ENCODE assay signal across 11 mouse cellular contexts in the genomic region with DNA sequence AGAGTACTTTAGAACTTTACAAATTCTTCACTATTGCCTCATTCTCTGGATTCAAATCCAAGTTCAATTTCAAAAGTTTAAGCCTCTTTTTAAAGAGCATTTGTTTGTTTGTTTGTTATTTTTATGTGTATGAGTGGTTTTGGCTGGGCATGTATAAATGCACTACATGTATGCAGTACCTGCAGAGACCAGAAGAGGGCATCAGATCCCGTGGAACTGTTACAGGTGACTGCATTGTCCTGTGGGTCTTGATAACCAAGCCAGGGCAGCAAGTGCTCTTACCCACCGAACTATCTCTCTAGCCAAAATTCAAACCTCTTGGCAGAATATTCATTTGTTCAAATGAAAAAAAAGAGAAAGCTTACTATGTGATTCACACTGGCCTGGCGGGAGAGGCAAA. TPM values are rescaled to one million over a fixed set of nuclear protein-coding genes. Genes with fewer than 3 reads are reported as not detected.
DNase-seq lines count a peak whose midpoint lies in the region; ATAC-seq and TF ChIP-seq lines count a peak whose summit lies in the region.
"Had no signal": no experiment of that assay in that cellular context is flagged by ENCODE, and none has a peak within 500 bp of the region (broad histone marks: within the 10 kb centered on the region; RNA-seq: fewer than 3 reads in every experiment).

No protein-coding gene starts in this region.

- WGBS in hindbrain, embryonic 14.5 days, result 59% methylated on average over 3 of the region's 3 CpGs
- 56% methylated on average over 3 of the region's 3 CpGs for WGBS in hindbrain, embryonic 12.5 days
- WGBS in hindbrain, postnatal 0 days, result 59% methylated on average over 3 of the region's 3 CpGs
- 55% methylated on average over 3 of the region's 3 CpGs for WGBS in midbrain, embryonic 13.5 days

- peak; percentile 36 for DNase-seq in hindbrain, embryonic 14.5 days (ENCODE audit: low spot score)
- peak; percentile 22 for DNase-seq in 3T3-L1 (ENCODE audit: low read depth, low spot score)
- DNase-seq in ES-E14 (ENCODE audit: low read depth, low spot score), result no peak
- peak; percentile 48 for DNase-seq in hindbrain, postnatal 0 days (ENCODE audit: low spot score)
- DNase-seq in adrenal gland, adult 2 months, result no peak
- DNase-seq in cerebellum, adult 9-10 months, result no peak

- ATAC-seq in hindbrain, embryonic 14.5 days (ENCODE audit: low FRiP score), result no peak
- ATAC-seq in hindbrain, embryonic 12.5 days (ENCODE audit: low FRiP score), result no peak
- no peak for ATAC-seq in hindbrain, postnatal 0 days
- ATAC-seq in midbrain, embryonic 13.5 days, result no peak

- H3K27ac ChIP-seq in hindbrain, embryonic 14.5 days, result no peak overlapping the region
- no peak overlapping the region for H3K27ac ChIP-seq in hindbrain, embryonic 12.5 days
- no peak overlapping the region for H3K27ac ChIP-seq in ES-E14 (ENCODE audit: insufficient read depth, low read depth, low read length, poor library complexity, severe bottlenecking)
- H3K27ac ChIP-seq in hindbrain, postnatal 0 days, result no peak overlapping the region
- H3K27ac ChIP-seq in midbrain, embryonic 13.5 days, result no peak overlapping the region
- H3K27ac ChIP-seq: heart, embryonic 10.5 days; limb, embryonic 12.5 days; neural tube, embryonic 15.5 days had no signal

- H3K9me3 ChIP-seq in hindbrain, embryonic 14.5 days (ENCODE audit: control insufficient read depth, low read length), result no peaks in the 10 kb centered on the region
- H3K9me3 ChIP-seq in hindbrain, embryonic 12.5 days (replicated peaks), result no peaks in the 10 kb centered on the region
- no peaks in the 10 kb centered on the region for H3K9me3 ChIP-seq in ES-E14 (ENCODE audit: control insufficient read depth, insufficient read depth, low read depth, low read length)
- no peaks in the 10 kb centered on the region for H3K9me3 ChIP-seq in hindbrain, postnatal 0 days (ENCODE audit: low read length)
- H3K9me3 ChIP-seq in midbrain, embryonic 13.5 days, result no peaks in the 10 kb centered on the region
- H3K9me3 ChIP-seq: heart, embryonic 10.5 days; limb, embryonic 12.5 days; neural tube, embryonic 15.5 days had no signal

- in situ Hi-C loops in ES-E14 (cut with MboI; ENCODE audit: low sequenced_read_pairs in 2 of 2, unreplicated experiment in 2 of 2), result loop anchor here in 1 of 2 experiments (25.0 kb wide), 1 partner anchor 418 kb away; the partner anchor contains the start of gene Pspc1

- no peak overlapping the region for H3K4me2 ChIP-seq in hindbrain, embryonic 14.5 days (replicated peaks)
- H3K4me2 ChIP-seq in hindbrain, embryonic 12.5 days (replicated peaks), result no peak overlapping the region
- H3K4me2 ChIP-seq in hindbrain, postnatal 0 days (ENCODE audit: low read depth, low read length), result no peak overlapping the region
- no peak overlapping the region for H3K4me2 ChIP-seq in midbrain, embryonic 13.5 days (replicated peaks)
- H3K4me2 ChIP-seq: limb, embryonic 12.5 days; neural tube, embryonic 15.5 days had no signal

- H3K27me3 ChIP-seq in hindbrain, embryonic 14.5 days (ENCODE audit: control insufficient read depth, insufficient read depth, low read length), result peaks cover 43% of the 10 kb centered on the region
- H3K27me3 ChIP-seq in hindbrain, embryonic 12.5 days, result peaks cover 47% of the 10 kb centered on the region
- 0 out of 2 replicates have a peak, but pooled peaks cover 2% of the 10 kb centered on the region for H3K27me3 ChIP-seq in hindbrain, postnatal 0 days (ENCODE audit: insufficient read depth, low read length)
- peaks cover 43% of the 10 kb centered on the region for H3K27me3 ChIP-seq in midbrain, embryonic 13.5 days

- no peaks in the 10 kb centered on the region for H3K4me1 ChIP-seq in hindbrain, embryonic 14.5 days (replicated peaks; ENCODE audit: control insufficient read depth, insufficient read depth, low read length)
- H3K4me1 ChIP-seq in hindbrain, embryonic 12.5 days, result peaks cover 6% of the 10 kb centered on the region
- no peaks in the 10 kb centered on the region for H3K4me1 ChIP-seq in ES-E14 (ENCODE audit: control insufficient read depth in 2 of 2, insufficient read depth in 2 of 2, low read length in 2 of 2, poor library complexity in 1 of 2)
- no peaks in the 10 kb centered on the region for H3K4me1 ChIP-seq in hindbrain, postnatal 0 days (ENCODE audit: insufficient read depth, low read length)
- H3K4me1 ChIP-seq in midbrain, embryonic 13.5 days (replicated peaks), result peaks cover 6% of the 10 kb centered on the region

- no peaks in the 10 kb centered on the region for H3K36me3 ChIP-seq in hindbrain, embryonic 14.5 days (replicated peaks; ENCODE audit: control insufficient read depth, insufficient read depth)
- H3K36me3 ChIP-seq in hindbrain, embryonic 12.5 days, result no peaks in the 10 kb centered on the region
- H3K36me3 ChIP-seq in ES-E14 (ENCODE audit: control insufficient read depth, insufficient read depth, low read length, poor library complexity, severe bottlenecking), result no peaks in the 10 kb centered on the region
- no peaks in the 10 kb centered on the region for H3K36me3 ChIP-seq in hindbrain, postnatal 0 days (ENCODE audit: insufficient read depth, low read length)
- no peaks in the 10 kb centered on the region for H3K36me3 ChIP-seq in midbrain, embryonic 13.5 days
- H3K36me3 ChIP-seq: heart, embryonic 10.5 days; limb, embryonic 12.5 days; neural tube, embryonic 15.5 days had no signal

- H3K9ac ChIP-seq in hindbrain, embryonic 14.5 days, result no peak overlapping the region
- no peak overlapping the region for H3K9ac ChIP-seq in hindbrain, embryonic 12.5 days
- H3K9ac ChIP-seq in ES-E14 (ENCODE audit: insufficient read depth, low read depth, low read length, poor library complexity, severe bottlenecking), result no peak overlapping the region
- H3K9ac ChIP-seq in hindbrain, postnatal 0 days (replicated peaks; ENCODE audit: low read length), result no peak overlapping the region
- no peak overlapping the region for H3K9ac ChIP-seq in midbrain, embryonic 13.5 days (replicated peaks)
- H3K9ac ChIP-seq: limb, embryonic 12.5 days; neural tube, embryonic 15.5 days had no signal

- no peak overlapping the region for H3K4me3 ChIP-seq in hindbrain, embryonic 14.5 days (replicated peaks; ENCODE audit: low read length)
- H3K4me3 ChIP-seq in hindbrain, embryonic 12.5 days, result no peak overlapping the region
- no peak overlapping the region for H3K4me3 ChIP-seq in ES-E14 (ENCODE audit: insufficient read depth in 1 of 2, low read depth in 1 of 2, low read length in 2 of 2, poor library complexity in 1 of 2, severe bottlenecking in 1 of 2)
- no peak overlapping the region for H3K4me3 ChIP-seq in hindbrain, postnatal 0 days (ENCODE audit: low read length)
- no peak overlapping the region for H3K4me3 ChIP-seq in midbrain, embryonic 13.5 days (replicated peaks)
- H3K4me3 ChIP-seq: heart, embryonic 10.5 days; limb, embryonic 12.5 days; neural tube, embryonic 15.5 days had no signal

- TF ChIP-seq CTCF in hindbrain, postnatal 0 days (IDR thresholded peaks at IDR 0.05; ENCODE audit: low read depth), result peak; percentile 69

TF ChIP-seq in ES-E14, 5 proteins besides CTCF, POLR2A, EP300 and RAD21:
- TF ChIP-seq MAFK (IDR thresholded peaks at IDR 0.05; ENCODE audit: insufficient read depth, low read depth, low read length) (no peak), ZC3H11A (IDR thresholded peaks at IDR 0.05; ENCODE audit: borderline replicate concordance, low read depth, low read length) (peak; percentile 39; the same call in 1 of the 2 replicates)
TF ChIP-seq in ES-E14: peak in this region for 1.

RNA-seq across cellular contexts. Expression of gene Atp12a, which starts 4.0 kb away (rescaled TPM):
- 0.29 and 0.35 TPM in 2 replicates for polyA plus RNA-seq in hindbrain, embryonic 14.5 days (2014; fragmentation: Nextera tagmentation; extraction: Ambion mirVana)
- not detected in 2 replicates for polyA plus RNA-seq in hindbrain, embryonic 12.5 days (2016; fragmentation: Nextera tagmentation; extraction: Ambion mirVana)
- 2.1 and 3.5 TPM in 2 replicates for total RNA-seq in ES-E14 (2012; rRNA removed)
- 0.18 and 0.68 TPM in 2 replicates for total RNA-seq in hindbrain, postnatal 0 days (2014; rRNA removed)
- polyA plus RNA-seq in hindbrain, postnatal 0 days (2015; fragmentation: Nextera tagmentation; extraction: Ambion mirVana), result 0.26 and 0.48 TPM in 2 replicates
- total RNA-seq in adrenal gland, adult 2 months (2021), result 1 to 10 TPM in 1 of 2 experiments, not detected in 1; 2.0 TPM
- polyA plus RNA-seq in adrenal gland, adult 2 months (2012; rRNA removed), result 0.03 TPM in 1 of 2 replicates, not detected in the other
- polyA plus RNA-seq in midbrain, embryonic 13.5 days (2015; fragmentation: Nextera tagmentation; extraction: Ambion mirVana), result 0.05 TPM in 1 of 2 replicates, not detected in the other
- polyA plus RNA-seq: heart, embryonic 10.5 days; limb, embryonic 12.5 days had no signal

RNA-seq across cellular contexts. Expression of gene Rnf17, which starts 33.5 kb away (rescaled TPM):
- polyA plus RNA-seq in hindbrain, embryonic 14.5 days (2014; fragmentation: Nextera tagmentation; extraction: Ambion mirVana), result 1.2 and 1.8 TPM in 2 replicates
- polyA plus RNA-seq in hindbrain, embryonic 12.5 days (2016; fragmentation: Nextera tagmentation; extraction: Ambion mirVana), result 1.6 and 2.0 TPM in 2 replicates
- total RNA-seq in ES-E14 (2012; rRNA removed), result 34.0 and 50.3 TPM in 2 replicates
- total RNA-seq in hindbrain, postnatal 0 days (2014; rRNA removed), result 0.29 TPM in 1 of 2 replicates, not detected in the other
- polyA plus RNA-seq in hindbrain, postnatal 0 days (2015; fragmentation: Nextera tagmentation; extraction: Ambion mirVana), result 0.88 and 1.0 TPM in 2 replicates
- under 1 TPM; 0.69 to 0.84 TPM for total RNA-seq in adrenal gland, adult 2 months (2021)
- 0.02 TPM in 1 of 2 replicates, not detected in the other for polyA plus RNA-seq in adrenal gland, adult 2 months (2012; rRNA removed)
- polyA plus RNA-seq in midbrain, embryonic 13.5 days (2015; fragmentation: Nextera tagmentation; extraction: Ambion mirVana), result 1.3 and 1.7 TPM in 2 replicates

Comparison
In these comparisons a context has a peak if more than half of its experiments do, and no peak if none do; other contexts are left out.
1. DNase-seq: peak in hindbrain, embryonic 14.5 days (single experiment), 3T3-L1 (single experiment) and hindbrain, postnatal 0 days (single experiment); none in ES-E14 (single experiment), adrenal gland, adult 2 months (single experiment) and cerebellum, adult 9-10 months (single experiment).